Mouse (Mus musculus) cerebellum, adult 11-12 months (tissue): ENCODE results near the gene Hmgn3.

Experiments
- DNase-seq: peaks from one replicate; pipeline ENCODE4 v3.0.0; 2022

Gene Hmgn3

GRCm38 (mm10) chr9:83098652-83099307, 47.7 kb downstream of the Hmgn3 start:
- no peak for DNase-seq

GRCm38 (mm10) chr9:83097816-83098215, 48.7 kb downstream of the Hmgn3 start:
- DNase-seq, result no peak

- DNase-seq, result no peak
Measured at GRCm38 (mm10) chr9:83094649-83095336, 51.7 kb downstream of the Hmgn3 start.

GRCm38 (mm10) chr9:83083790-83084469, 62.6 kb downstream of the Hmgn3 start:
- no peak for DNase-seq

GRCm38 (mm10) chr9:83083091-83083490, 63.4 kb downstream of the Hmgn3 start:
- no peak for DNase-seq

- DNase-seq, result no peak
Measured at GRCm38 (mm10) chr9:83082296-83082695, 64.2 kb downstream of the Hmgn3 start.

- DNase-seq, result no peak
Measured at GRCm38 (mm10) chr9:83079724-83080123, 66.8 kb downstream of the Hmgn3 start.

GRCm38 (mm10) chr9:83068246-83068645, 78.2 kb downstream of the Hmgn3 start:
- no peak for DNase-seq

- no peak for DNase-seq
Measured at GRCm38 (mm10) chr9:83061289-83061688, 85.2 kb downstream of the Hmgn3 start.
